Mouse (Mus musculus) natural killer cell, adult 2 months (primary cell): Measurements from ENCODE around the gene Scnn1g.

ENCODE experiments used
- DNase-seq, 2 experiments: peaks; one replicate each; pipeline ENCODE4 v3.0.0; 2022; ENCODE audit warnings: low spot score in 2 of 2

The Scnn1g gene

DNA sequence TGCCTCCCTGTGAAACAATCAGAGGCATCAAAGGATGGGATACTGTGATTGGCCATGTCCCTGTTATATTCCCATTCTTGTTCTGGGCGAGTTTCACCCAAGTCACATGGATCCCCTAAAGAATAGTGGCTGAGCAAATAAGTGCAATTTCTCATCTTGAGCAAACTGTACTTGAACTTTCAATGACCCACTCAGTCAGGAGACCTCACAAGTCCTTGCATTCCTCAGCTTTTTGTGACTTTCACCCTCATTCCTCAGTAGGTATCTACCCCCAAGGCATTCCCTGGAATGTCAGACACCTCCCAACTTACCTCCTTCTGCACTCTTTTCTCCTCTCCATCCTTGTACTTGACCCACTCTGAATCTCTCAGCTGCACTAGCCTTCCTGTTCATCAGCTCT lies 44.3 kb downstream of the Scnn1g start:
- DNase-seq = no peak

DNA sequence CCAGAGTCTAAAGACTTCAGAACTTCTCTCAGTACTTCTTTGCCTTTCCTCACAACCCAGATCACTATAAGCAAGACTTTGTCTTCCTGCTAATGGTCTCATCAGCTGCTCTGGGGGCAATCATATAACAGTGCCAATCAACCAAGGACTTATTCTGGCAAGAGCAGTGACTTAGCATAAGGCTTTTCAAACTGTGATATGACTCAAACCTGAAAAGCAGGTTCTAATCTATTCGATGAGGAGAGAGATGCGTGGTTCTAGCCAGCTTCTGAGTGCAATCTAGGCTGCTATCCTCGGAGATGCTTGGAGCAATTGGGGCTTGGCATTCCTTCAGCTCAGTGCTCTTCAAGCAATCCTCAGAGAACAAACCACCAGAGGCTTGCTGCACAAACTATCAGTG lies 44.7 kb downstream of the Scnn1g start:
- no peak for DNase-seq

DNA sequence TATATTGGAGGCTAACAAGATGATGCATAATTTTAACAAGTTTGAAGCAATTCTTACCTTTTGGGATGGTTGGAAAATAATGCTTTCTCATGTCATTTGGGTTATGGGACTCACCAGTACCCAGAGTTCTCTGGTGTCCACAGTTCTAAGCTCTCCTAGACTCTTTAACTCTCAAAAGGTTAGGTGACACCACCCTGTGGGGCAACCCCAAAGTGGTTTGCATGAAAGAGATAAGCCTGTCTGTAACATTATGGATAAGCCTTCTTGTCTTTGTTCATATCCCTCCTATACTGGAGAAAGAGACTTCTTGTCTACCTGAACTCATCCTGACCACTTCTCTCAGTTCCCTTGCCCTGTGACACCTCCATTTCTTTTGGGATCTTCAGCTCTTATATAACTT lies 45.1 kb downstream of the Scnn1g start:
- no peak for DNase-seq

DNA sequence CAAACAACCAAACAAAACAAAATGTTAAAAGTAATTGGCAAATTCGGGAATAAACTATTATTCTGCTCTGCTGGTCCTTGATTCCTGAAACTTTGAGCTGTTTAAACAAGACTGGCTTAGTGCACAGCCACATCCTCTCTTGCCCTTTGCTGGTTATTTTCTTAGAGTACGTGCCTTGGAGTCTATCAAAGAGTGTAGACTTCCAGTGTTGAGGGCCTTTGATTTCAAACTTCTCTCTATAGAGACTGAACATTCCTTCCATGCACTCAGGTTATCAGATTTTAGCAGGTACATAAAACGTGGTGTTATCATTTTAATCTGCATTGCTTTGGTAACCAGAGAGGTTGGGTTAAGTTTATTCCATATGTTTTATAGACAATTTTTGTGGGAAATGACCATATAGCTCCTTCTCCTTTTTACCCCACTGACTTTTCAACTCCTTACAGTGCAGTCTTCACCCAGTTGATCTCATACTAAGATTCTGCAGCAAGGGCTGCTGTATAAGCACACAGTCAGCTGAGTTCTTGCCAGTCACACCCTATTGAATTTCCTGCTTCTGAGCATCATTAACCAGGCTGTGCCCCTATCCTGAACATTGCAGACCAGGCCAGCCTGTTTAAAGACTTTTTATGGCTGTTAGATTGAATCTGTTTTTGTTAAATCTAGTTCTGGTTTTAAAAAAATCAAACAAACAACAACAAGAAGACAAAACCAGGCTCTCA lies 48.1 kb downstream of the Scnn1g start:
- no peak for DNase-seq

DNA sequence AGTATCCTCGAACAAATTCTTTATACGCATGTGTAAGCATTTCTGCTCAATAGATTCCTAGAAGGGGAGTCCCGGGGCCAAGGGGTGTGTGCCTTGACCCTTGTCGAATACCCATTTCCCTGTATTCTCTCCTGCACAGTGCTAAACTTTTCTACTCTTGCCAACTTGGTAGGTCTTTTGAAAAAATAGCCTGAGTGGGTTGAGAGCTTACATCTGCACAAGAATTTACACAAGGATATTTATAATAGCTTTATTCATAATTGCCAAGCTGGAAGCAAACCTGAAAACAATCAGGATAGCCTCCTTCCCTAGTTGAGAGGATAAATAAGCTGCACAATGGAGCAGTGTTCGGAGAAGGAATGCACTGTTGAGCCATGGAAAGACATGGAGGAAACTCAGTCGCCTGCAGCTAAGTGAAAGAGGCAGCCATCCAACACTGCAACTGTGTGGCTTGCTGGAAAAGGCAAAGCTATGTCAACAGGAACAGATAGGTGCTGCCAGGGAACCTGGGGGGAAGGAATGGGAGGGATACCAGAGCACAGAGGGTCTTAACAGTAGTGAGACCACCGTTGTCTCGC lies 51.5 kb downstream of the Scnn1g start:
- no peak for DNase-seq

DNA sequence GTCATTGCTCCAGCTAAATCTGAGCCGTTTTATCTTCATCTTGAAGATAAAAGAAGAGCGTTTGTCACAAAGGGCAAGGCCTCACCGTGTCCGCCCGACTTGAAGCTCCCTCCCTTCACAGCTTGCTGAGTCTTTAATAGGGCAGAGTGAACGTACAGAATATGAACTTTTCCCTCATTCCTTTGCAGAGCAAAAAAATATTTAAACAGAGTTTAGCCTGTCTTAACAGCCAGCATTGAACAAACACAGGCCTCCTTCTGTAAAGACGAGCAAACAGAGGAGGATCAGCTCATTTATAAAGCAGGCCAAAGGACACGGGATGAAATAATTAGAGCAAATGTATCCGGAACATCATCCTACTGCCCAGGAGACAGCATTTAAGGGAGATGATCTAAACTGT lies 63.5 kb downstream of the Scnn1g start:
- DNase-seq = no peak

DNA sequence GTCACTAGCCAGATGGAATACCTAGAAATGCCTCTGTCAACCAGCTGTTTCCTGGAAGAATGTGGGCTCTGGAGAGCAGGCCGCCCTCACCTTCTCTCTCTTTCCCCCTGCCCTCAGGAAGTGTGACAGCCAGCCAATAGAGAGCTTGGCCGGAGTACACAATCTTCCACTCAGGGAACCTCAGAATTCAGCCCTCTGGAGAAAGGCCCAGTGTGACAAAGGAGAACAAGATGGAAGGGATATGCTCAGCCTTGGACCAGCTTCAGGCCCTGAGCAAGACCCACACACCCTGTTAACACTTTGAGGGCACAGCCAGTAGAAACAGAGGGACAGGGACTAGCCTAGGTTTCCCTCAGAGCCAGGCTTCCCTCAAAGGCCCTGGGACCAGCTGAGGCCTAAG lies 68.2 kb downstream of the Scnn1g start:
- DNase-seq = no peak

DNA sequence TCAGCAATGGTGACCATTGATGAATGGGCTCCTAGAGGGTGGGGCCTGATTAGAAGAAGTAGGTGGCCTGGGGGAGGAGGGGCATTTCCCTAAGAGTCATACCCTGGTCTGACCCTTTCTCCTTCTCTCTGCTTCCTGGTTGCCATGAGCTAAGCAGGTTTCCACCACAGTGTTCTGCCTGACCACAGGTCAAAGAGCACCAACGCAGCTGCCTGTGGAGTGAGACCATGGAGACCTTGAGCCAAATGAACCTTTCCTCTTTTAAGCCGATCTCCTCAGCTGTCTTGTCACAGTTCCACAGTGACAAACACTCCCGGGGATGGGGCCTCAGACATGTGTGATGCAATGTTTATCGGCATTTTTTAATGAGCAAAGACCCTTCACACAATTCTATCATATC lies 68.7 kb downstream of the Scnn1g start:
- DNase-seq = no peak

DNA sequence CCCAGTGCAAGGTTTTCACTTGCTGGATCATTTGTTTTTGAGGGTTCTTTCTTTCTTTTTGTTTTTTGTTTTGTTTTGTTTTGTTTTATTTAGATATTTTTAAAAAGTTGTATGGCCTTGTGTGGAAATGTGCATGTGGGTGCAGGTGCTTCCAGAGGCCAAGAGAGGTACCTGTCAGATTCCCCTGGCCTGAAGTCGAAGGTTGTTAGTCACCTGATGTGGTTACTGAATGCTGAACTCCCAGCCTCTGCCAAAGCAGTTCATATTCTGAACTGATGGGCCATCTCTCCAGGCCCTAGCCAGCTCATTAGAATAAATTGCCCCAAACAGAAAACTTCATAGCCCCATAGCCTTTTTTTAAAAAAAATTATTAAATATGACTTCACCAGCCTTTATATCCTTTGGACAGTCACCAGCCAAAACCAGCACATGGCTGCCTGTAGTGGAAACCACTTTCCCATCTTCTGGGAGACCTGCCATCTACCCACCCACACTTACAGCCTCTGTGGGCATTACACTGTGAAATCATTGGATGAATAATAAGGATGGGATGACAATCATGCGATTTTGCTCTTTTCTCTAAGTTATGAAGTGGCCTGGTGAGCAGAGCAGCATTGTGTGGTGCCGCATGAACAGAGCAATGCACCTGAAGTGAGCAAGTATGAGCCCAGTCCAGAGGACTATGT lies 71.7 kb downstream of the Scnn1g start:
- no peak for DNase-seq

DNA sequence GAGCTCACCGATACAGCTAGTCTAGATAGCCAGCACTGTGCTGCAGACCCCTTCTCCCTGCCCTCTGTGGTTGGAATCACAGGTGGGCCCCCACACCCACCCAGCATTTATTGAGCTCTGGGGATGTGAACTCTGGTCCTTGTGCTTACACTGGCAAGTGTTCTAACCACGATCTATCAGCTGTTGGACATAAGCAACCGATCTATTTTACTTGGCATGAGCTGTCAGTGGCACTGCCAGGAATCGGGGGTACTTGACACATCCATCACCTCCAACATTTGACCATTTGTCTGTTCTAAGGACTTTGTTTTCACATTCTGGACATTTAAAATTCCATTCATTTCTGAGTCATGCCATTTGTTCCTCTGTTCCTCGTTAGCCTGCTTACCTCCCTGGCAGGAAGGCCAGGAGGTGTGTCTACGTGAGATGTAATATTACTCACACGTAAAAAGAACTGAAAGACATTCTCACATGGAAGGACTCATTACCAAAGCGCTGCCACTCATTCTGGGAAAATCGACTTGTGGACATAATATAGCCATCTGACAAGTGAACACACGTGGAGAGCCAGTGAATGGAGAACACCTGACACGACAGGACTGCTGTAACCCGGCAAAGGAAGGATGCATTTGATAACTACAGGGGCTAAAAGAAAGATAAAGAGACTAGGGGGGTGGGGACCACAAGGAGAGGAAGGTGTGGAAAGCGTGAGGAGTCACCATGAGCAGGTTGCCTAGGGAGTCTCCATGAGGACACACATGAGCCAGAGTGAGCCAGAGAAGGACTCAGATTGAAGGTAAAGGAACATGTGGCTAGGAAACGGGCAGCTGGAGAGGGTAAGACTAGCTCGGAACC lies 73.7 kb downstream of the Scnn1g start:
- DNase-seq = no peak
